Mouse (Mus musculus) right cerebral cortex, adult 2 months (tissue): ENCODE results near the gene Mansc4.

Source experiments
- DNase-seq, 2 experiments: peaks; one replicate each; pipeline ENCODE4 v3.0.0; 2021 to 2022; ENCODE audit warnings: low spot score in 2 of 2

Mansc4 gene

GRCm38 (mm10) chr6:147028396-147028795, 58.4 kb downstream of the Mansc4 start:
- no peak for DNase-seq
